Mouse (Mus musculus) testis, adult 2 months (tissue): Measurements from ENCODE around the gene Aldh3b1.

Source experiments
- CTCF ChIP-seq: fragments of 200-500 bp; IDR thresholded peaks from 2 replicates; pipeline ENCODE4 v1.5.1; 2012; ENCODE audit warnings: low read depth, mild to moderate bottlenecking, inconsistent platforms, low read length, moderate library complexity; ENCODE audit not compliant: control insufficient read depth, insufficient read depth, insufficient replicate concordance
- POLR2A ChIP-seq: fragments of 200-500 bp; IDR thresholded peaks from 2 replicates; pipeline ENCODE4 v1.6.1; 2012; ENCODE audit warnings: low read depth, mild to moderate bottlenecking, inconsistent platforms, low read length, moderate library complexity; ENCODE audit not compliant: control insufficient read depth

DNA sequence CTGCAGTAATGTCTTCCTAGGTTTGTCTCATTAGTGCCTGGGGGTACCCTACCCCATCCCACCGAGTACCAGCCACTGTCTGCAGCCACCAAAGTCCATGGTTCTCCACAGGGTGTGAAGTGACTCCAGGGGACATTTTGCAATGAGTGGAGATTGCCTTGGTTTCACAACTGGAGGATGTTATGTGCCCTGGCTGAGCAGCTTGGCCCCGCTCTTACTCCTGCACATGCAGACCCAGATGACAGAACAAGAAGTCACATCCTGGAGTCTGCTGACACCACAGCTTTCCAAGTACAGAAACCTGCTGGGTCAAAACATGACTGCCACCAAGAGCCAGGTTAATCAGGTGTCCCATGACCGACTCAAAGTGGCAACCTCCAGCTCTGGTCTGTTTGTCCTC is 25.4 kb upstream of the Aldh3b1 start:
- TF ChIP-seq CTCF: no peak
- TF ChIP-seq POLR2A: no peak
